Mouse (Mus musculus): ENCODE results near the gene Il31ra.

Gene Il31ra

GRCm38 (mm10) chr13:112560554-112561138, 33.5 kb downstream of the Il31ra start:
- no peak for DNase-seq (ENCODE audit: low read depth, low spot score)

GRCm38 (mm10) chr13:112556501-112556900, 37.7 kb downstream of the Il31ra start:
- no peak for DNase-seq (ENCODE audit: low read depth, low spot score)

- DNase-seq (ENCODE audit: low read depth, low spot score) = no peak
These were observed 40.9 kb downstream of the Il31ra start for GRCm38 (mm10) chr13:112553304-112553703.

- peak; percentile 10 for DNase-seq (ENCODE audit: low read depth, low spot score)
These were observed 42.3 kb downstream of the Il31ra start for GRCm38 (mm10) chr13:112551641-112552548.

DNA sequence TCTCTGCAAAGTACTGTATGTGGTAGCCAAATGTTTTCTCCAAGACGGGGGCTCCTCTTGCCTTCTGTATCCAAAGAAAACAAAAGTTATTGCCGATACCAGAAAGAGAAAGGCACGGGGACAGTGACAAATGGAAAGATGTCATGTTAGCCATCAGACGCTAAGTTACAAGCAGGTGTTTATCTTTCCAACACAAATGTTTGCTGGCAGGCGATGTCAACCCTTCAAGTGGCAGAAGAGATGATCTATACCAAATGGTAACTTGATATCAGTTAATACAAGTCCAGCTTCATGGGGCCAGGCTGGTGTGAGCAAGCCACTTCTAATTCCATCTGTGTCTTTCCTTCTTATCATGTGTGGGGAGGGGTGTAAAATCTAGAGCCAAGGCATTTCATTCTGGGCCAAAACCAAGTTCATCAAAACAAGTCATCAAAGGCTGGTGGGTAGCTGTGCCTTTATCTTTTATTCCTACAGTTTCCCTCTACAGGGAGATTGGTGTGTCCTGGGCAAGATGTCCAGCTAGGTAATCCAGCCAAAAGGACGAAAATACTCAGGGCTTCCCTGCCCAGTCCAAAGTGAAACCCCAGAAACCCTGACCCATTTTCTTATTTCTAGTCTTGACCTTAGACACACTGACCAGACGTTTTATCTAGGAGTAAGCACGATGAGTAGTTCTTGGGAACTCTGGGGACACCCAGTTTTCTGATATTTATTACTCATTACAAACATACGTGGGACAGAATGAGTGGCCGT, 52.8 kb downstream of the Il31ra start:
- DNase-seq (ENCODE audit: low read depth, low spot score) = no peak

- no peak for DNase-seq (ENCODE audit: low read depth, low spot score)
These were observed 53.5 kb downstream of the Il31ra start for GRCm38 (mm10) chr13:112540616-112541015.

- no peak for DNase-seq (ENCODE audit: low read depth, low spot score)
These were observed 57.1 kb downstream of the Il31ra start for GRCm38 (mm10) chr13:112537065-112537464.

DNA sequence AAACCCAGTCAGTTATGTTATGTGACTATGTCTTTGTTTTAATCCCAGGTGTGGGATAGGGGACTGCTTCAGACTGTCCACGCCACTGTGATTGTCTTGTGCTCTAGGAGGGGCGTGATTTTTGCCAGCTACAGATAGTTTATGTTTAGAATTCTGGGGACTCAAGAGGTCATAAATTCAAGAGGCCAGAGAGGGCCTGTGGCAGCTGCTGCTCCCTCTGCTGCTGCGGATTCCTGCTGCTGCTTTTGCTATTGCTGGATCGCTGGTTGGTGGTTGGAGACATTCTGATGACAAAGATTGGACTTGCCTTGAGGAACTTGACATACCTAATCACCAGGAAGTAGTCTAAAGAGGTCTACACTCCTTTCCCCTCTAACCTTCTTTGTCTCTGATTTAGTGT, 57.5 kb downstream of the Il31ra start:
- DNase-seq (ENCODE audit: low read depth, low spot score) = no peak

DNA sequence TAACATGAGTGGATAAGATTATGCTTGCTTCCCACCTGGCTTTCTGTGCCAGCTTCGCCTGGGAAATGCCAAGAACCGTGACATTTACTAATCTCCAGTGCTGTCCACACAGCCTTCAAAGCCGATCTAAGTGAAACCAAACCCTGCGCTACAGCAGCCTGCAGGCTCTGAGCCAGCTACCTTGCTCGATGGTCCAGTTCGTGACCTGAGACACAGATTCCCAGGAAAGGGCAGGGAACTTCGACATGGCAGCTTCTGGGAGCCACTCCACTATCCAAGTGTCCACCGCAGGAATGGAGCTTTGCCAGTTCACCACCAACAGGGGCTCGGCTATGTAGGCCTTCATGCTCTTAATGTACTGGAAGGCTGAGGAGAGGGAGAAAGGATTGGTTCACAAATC, 60.6 kb downstream of the Il31ra start:
- no peak for DNase-seq (ENCODE audit: low read depth, low spot score)

GRCm38 (mm10) chr13:112532235-112532634, 61.9 kb downstream of the Il31ra start:
- DNase-seq (ENCODE audit: low read depth, low spot score) = no peak

GRCm38 (mm10) chr13:112529893-112530292, 64.3 kb downstream of the Il31ra start:
- DNase-seq (ENCODE audit: low read depth, low spot score) = peak; percentile 66

DNA sequence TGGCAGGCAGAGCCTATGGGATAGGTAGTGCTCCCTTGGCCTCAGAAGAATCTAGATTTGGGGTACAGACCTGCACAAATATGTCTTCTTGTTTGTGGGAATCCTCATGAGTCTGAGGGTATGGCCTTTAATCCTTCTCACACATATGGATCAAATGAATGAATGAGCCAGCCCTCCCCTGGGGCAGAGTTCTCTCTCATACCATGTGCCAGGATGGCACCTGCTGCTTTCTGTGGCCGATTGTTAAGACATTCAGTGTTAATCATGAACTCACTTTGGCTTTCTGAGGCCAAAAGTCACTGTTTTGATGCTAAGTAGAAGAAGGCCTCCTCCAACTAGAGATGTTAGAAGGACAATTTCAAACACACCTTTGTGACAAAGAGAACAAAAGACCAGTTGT, 67.0 kb downstream of the Il31ra start:
- no peak for DNase-seq (ENCODE audit: low read depth, low spot score)

DNA sequence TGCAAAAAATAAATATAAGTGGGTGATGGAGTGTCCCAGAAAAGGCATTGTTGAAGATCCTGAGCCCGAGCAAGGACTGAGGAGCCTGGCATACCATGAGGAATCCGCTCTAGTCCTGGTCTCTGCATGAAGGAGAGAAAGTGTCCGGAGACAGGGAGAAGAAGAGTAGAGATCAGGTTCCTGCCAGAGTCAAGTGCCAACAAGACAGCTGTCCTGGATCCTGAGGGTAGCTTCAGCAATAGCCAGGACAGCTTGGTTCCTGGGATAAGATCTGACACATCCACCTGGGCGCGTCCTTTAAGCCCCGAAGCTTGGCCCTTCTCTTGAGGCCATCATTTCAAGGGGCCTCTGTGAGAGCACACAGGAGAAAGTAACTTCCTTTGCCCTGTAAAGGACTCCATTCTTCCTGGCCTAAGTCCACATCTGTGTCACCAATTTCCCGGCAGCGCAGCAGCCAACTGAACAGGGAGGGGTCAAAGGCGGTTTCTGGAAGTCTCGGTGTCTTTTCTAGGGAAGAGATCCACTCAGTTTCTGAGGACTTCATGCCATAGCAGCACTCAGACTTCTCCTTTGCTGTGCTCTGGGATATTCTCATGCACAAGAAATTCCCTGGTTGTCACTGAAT, 70.7 kb downstream of the Il31ra start:
- DNase-seq (ENCODE audit: low read depth, low spot score) = no peak

GRCm38 (mm10) chr13:112522896-112523295, 71.3 kb downstream of the Il31ra start:
- no peak for DNase-seq (ENCODE audit: low read depth, low spot score)

- DNase-seq (ENCODE audit: low read depth, low spot score) = no peak
These were observed 71.9 kb downstream of the Il31ra start for GRCm38 (mm10) chr13:112522261-112522660.

DNA sequence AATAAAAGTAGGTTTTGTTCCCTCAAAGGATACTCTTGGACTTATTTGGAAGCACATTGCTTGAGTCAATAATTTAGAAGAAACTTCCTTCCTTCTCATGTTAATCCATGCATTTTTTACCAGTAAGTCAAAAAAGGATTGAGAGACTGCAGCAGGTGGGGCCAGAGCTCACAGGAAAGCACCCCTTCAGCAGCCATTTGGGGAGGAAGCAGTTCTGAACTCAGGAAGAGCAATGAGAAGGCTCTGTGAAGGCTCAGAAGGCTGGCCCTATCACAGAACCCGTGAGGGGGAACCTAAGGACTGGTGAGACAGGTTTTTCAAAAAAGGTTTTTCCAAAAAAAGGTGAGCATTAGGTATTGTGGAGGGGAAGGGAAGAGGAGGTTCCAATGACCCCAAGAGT, 79.6 kb downstream of the Il31ra start:
- no peak for DNase-seq (ENCODE audit: low read depth, low spot score)

DNA sequence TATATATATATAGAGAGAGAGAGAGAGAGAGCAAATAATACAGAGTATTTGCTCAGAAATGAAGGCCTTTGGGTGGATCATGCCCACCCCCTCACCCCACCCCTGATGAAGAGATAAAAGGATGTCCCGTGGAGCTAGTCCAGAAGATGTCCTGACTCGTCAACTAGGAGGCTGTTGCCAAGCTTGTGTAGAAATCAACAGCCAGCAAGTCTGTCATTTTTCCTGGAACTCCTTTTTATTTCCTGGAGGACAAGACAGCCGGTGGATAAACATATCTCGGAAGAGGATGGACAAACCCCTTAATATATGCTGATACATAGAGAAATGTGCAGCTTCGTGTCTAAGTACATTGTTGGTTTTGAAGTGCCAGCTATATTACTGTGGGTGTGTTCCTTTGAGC, 81.3 kb downstream of the Il31ra start:
- DNase-seq (ENCODE audit: low read depth, low spot score) = no peak

GRCm38 (mm10) chr13:112511810-112512209, 82.3 kb downstream of the Il31ra start:
- DNase-seq (ENCODE audit: low read depth, low spot score) = no peak

DNA sequence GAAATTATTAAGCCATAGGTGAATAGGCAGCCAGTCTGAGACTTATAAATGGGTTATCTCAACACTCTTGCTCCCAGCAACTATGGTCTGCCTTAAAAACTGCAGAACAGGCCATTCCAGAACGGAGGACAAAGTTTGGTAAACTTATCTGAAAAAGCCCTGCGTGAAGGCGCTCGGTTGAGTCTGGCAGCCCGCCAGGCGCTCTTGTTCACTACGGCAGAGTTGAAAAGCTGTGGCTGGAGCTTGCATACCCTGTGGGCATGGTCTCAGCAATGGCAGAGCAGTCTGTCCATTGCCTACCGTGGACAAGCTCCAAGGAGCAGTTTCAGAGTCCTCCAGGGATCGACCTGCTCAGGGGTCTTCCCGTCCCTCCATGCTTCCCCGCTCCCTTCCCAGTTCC, 82.9 kb downstream of the Il31ra start:
- DNase-seq (ENCODE audit: low read depth, low spot score) = no peak

DNA sequence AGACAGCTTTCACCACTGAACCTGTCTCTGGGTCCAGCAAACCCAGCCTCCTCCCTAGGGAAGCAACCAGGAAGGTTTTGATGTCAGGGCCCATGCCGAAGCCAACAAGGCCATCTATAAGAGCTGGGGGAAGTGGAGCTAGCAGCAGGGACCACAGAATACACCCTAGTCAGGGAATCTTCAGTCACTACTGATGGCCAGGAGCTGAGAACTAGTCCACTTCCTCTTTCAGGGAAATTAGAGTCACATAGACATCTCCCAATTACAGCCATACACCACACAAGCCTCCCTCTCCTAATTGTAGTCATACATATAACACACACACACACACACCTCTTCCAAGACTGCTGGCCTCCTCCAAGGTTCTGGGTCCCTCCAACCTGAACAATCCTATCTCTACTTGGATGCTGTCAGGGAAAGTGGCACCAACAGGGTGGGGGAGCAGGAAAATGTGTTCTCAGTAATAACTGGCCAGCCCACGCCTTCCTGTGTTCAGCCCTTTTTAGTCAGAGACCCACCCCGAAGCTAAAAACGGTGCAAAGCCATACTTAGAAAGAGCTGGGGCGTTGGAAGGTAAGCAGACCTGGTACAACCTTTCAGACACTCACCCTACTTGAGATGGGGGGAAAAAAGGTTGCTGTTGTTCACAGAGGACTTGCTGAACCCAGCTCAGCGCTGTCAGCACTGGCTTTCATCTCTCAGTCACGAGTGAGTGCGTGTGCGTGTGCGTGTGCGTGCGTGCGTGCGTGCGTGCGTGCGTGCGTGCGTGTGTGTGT, 83.5 kb downstream of the Il31ra start:
- DNase-seq (ENCODE audit: low read depth, low spot score) = peak; percentile 66

GRCm38 (mm10) chr13:112509465-112509864, 84.7 kb downstream of the Il31ra start:
- peak; percentile 74 for DNase-seq (ENCODE audit: low read depth, low spot score)
